11 mouse cellular contexts compared by ENCODE assay signal in the genomic region with DNA sequence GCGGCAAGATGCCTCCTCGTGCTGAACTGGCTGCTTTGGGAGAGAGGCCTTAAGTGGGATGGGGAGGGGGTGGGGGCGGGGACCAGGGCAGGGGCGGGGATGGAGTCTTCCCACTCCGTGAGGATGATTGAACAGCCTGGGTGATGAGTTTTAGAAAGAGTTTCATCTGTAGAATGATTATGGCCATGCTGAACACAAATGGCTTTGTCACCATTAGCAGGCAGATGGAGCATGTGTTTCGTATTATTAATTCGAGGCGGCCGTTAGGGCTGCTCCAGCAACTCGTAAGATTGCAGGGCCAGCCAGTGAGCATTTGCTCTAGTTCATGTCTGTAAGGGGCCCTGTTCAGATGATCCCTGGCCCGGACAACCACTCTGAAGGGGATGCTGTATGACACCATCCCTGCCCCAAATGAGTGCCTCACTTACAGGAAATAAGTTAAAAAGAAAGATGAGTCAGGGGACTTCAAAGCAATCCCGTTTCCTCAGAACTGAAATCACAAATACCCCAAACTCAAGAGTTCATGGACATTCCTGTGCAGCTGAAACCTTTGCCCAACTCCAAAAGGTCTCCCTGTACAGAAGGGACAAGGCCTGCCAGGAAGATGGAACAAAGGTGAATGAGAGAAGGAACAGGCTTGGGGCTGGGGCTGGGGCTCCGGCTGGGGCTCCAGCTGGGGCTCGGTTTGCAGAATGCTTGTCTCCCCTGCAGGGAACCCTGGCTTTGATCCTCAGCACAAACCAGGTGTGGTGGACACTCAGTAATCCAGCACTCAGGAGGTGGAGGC. TPM values are rescaled to one million over a fixed set of nuclear protein-coding genes. Genes with fewer than 3 reads are reported as not detected.
DNase-seq lines count a peak whose midpoint lies in the region; ATAC-seq and TF ChIP-seq lines count a peak whose summit lies in the region.
"Had no signal": no experiment of that assay in that cellular context is flagged by ENCODE, and none has a peak within 500 bp of the region (broad histone marks: within the 10 kb centered on the region; RNA-seq: fewer than 3 reads in every experiment).

No protein-coding gene starts in this region.

- H3K36me3 ChIP-seq in heart, adult 2 months (ENCODE audit: control insufficient read depth, insufficient read depth, low read length), result no peaks in the 10 kb centered on the region; the same call in 1 of the 2 replicates
- no peaks in the 10 kb centered on the region for H3K36me3 ChIP-seq in hindbrain, embryonic 13.5 days
- no peaks in the 10 kb centered on the region for H3K36me3 ChIP-seq in limb, embryonic 11.5 days (ENCODE audit: control insufficient read depth, insufficient read depth, low read length)

- no peaks in the 10 kb centered on the region for H3K9me3 ChIP-seq in hindbrain, embryonic 13.5 days
- no peaks in the 10 kb centered on the region for H3K9me3 ChIP-seq in limb, embryonic 11.5 days (ENCODE audit: control insufficient read depth, low read length)

- WGBS in heart, adult 2 months, result 53% methylated on average over 14 of the region's 14 CpGs
- WGBS in hindbrain, embryonic 13.5 days, result 23% methylated on average over 14 of the region's 14 CpGs
- 7% methylated on average over 14 of the region's 14 CpGs for WGBS in limb, embryonic 11.5 days

- H3K9ac ChIP-seq in heart, adult 2 months (ENCODE audit: low read depth, low read length), result peak overlapping the region; percentile 21; the same call in 1 of the 2 replicates
- H3K9ac ChIP-seq in hindbrain, embryonic 13.5 days, result no peak overlapping the region
- no peak overlapping the region for H3K9ac ChIP-seq in limb, embryonic 11.5 days (ENCODE audit: low read length)

- H3K4me2 ChIP-seq in hindbrain, embryonic 13.5 days, result no peak overlapping the region
- H3K4me2 ChIP-seq in limb, embryonic 11.5 days (ENCODE audit: low read depth, severe bottlenecking), result peak overlapping the region; percentile 8; the same call in 1 of the 2 replicates

- no peaks in the 10 kb centered on the region for H3K27me3 ChIP-seq in heart, adult 2 months (ENCODE audit: control insufficient read depth, insufficient read depth, low read length)
- H3K27me3 ChIP-seq in hindbrain, embryonic 13.5 days, result no peaks in the 10 kb centered on the region
- no peaks in the 10 kb centered on the region for H3K27me3 ChIP-seq in limb, embryonic 11.5 days (ENCODE audit: control insufficient read depth, insufficient read depth, low read length)
- H3K27me3 ChIP-seq: CH12.LX had no signal

- peaks cover 3% of the 10 kb centered on the region for H3K79me2 ChIP-seq in heart, adult 2 months (replicated peaks; ENCODE audit: control insufficient read depth, insufficient read depth, low read length)

- no peak overlapping the region for H3K4me3 ChIP-seq in heart, adult 2 months
- H3K4me3 ChIP-seq in hindbrain, embryonic 13.5 days, result no peak overlapping the region
- H3K4me3 ChIP-seq in limb, embryonic 11.5 days (ENCODE audit: low read depth, low read length), result no peak overlapping the region

- peaks cover 22% of the 10 kb centered on the region for H3K4me1 ChIP-seq in heart, adult 2 months (ENCODE audit: control insufficient read depth, insufficient read depth, low read length)
- H3K4me1 ChIP-seq in hindbrain, embryonic 13.5 days (replicated peaks), result peaks cover 29% of the 10 kb centered on the region
- peaks cover 22% of the 10 kb centered on the region for H3K4me1 ChIP-seq in limb, embryonic 11.5 days (ENCODE audit: control insufficient read depth, insufficient read depth, low read length)

- TF ChIP-seq POLR2A in heart, adult 2 months (IDR thresholded peaks at IDR 0.05; ENCODE audit: insufficient read depth, low read depth, low read length), result no peak
- TF ChIP-seq POLR2A in brain, embryonic 14.5 days (IDR thresholded peaks at IDR 0.05; ENCODE audit: borderline replicate concordance, extremely low read depth, insufficient read depth, insufficient read length, poor library complexity, severe bottlenecking), result no peak

- no peak for ATAC-seq in hindbrain, embryonic 13.5 days (ENCODE audit: low FRiP score)
- ATAC-seq in limb, embryonic 11.5 days (ENCODE audit: insufficient number of reproducible peaks, low FRiP score, low TSS enrichment, low read depth), result peak; percentile 54; the same call in 1 of the 2 replicates

- DNase-seq in heart, adult 2 months, result no peak
- DNase-seq in heart, postnatal 14 days, result no peak
- peak; percentile 68 for DNase-seq in brain, embryonic 14.5 days (ENCODE audit: low read depth)
- peak; percentile 68 for DNase-seq in limb, embryonic 11.5 days (ENCODE audit: low spot score)
- no peak for DNase-seq in frontal cortex, postnatal 14 days (ENCODE audit: low spot score in 2 of 2)
- no peak for DNase-seq in urinary bladder, postnatal 4 days (ENCODE audit: low spot score in 2 of 2)
- no peak for DNase-seq in spleen, postnatal 14 days (ENCODE audit: low spot score in 2 of 2)
- DNase-seq: lung, adult 2 months had no signal

- no peak overlapping the region for H3K27ac ChIP-seq in heart, adult 2 months
- 0 out of 2 replicates have a peak overlapping the region, but pooled peaks have one; percentile 10 for H3K27ac ChIP-seq in hindbrain, embryonic 13.5 days
- peak overlapping the region; percentile 39; the same call in 1 of the 2 replicates for H3K27ac ChIP-seq in limb, embryonic 11.5 days (replicated peaks; ENCODE audit: low read depth, low read length)

- TF ChIP-seq CTCF in heart, adult 2 months (IDR thresholded peaks at IDR 0.05), result peak; percentile 12
- no peak for TF ChIP-seq CTCF in brain, embryonic 14.5 days (IDR thresholded peaks at IDR 0.05; ENCODE audit: borderline replicate concordance, extremely low read depth, insufficient read depth, insufficient read length)

- no peak for TF ChIP-seq EP300 in heart, adult 2 months (IDR thresholded peaks at IDR 0.05; ENCODE audit: insufficient read depth, low read depth, low read length)

- intact Hi-C loops in heart, adult 2 months (cut with DNase I), result loop anchor here (2.0 to 5.0 kb wide), 2 partner anchors 88 to 183 kb away; no protein-coding TSS in a partner anchor
- intact Hi-C loops in heart, postnatal 14 days (cut with DNase I), result loop anchor here (5.0 kb wide), 1 partner anchor 88 kb away; no protein-coding TSS in a partner anchor

RNA-seq across cellular contexts. Expression of a gene that starts 46.5 kb away (rescaled TPM):
- total RNA-seq in heart, adult 2 months (2021), result 10 to 100 TPM; 44.3 to 45.5 TPM
- 30.7 and 43.5 TPM in 2 replicates for polyA plus RNA-seq in heart, adult 2 months (2012; rRNA removed)
- 10 to 100 TPM; 69.1 to 69.4 TPM for total RNA-seq in heart, postnatal 14 days (2021)
- 19.8 and 33.6 TPM in 2 replicates for polyA plus RNA-seq in brain, embryonic 14.5 days (2012; rRNA removed)
- polyA plus RNA-seq in hindbrain, embryonic 13.5 days (2015; fragmentation: Nextera tagmentation; extraction: Ambion mirVana), result 30.8 and 31.0 TPM in 2 replicates
- 64.2 and 68.8 TPM in 2 replicates for polyA plus RNA-seq in limb, embryonic 11.5 days (2014; fragmentation: Nextera tagmentation; extraction: Ambion mirVana)
- total RNA-seq: granulocyte monocyte progenitor cell, adult 5-6 weeks had no signal

Comparison
In these comparisons a context has a peak if more than half of its experiments do, and no peak if none do; other contexts are left out.
1. DNase-seq: peak in brain, embryonic 14.5 days (single experiment) and limb, embryonic 11.5 days (single experiment); none in heart, adult 2 months (0 of 2), heart, postnatal 14 days (0 of 2), frontal cortex, postnatal 14 days (0 of 2), urinary bladder, postnatal 4 days (0 of 2) and spleen, postnatal 14 days (0 of 2).